Mouse (Mus musculus) thymus, adult 2 months (tissue): ENCODE measurements around the gene Phldb3. TPM values are rescaled to one million over a fixed set of nuclear protein-coding genes. Genes with fewer than 3 reads are reported as not detected.
A peak's percentile ranks its signal among the peaks of the same experiment; 100 is the strongest.

Experiments
- DNase-seq: peaks from one replicate; pipeline ENCODE4 v3.0.0; 2021
- H3K27ac ChIP-seq: fragments of 200-500 bp; 2 replicates; pipeline ENCODE4 v1.5.1; 2012; ENCODE audit warnings: low read length, control low read depth; ENCODE audit not compliant: control insufficient read depth, insufficient read depth
- H3K27me3 ChIP-seq: fragments of 200-500 bp; 2 replicates; pipeline ENCODE4 v1.6.1; 2012; ENCODE audit warnings: mild to moderate bottlenecking, low read length, moderate library complexity, mixed read lengths; ENCODE audit not compliant: control insufficient read depth, insufficient read depth
- H3K36me3 ChIP-seq: fragments of 200-500 bp; 2 replicates; pipeline ENCODE4 v1.6.1; 2012; ENCODE audit warnings: mild to moderate bottlenecking, low read length, moderate library complexity; ENCODE audit not compliant: control insufficient read depth, insufficient read depth
- H3K4me1 ChIP-seq: fragments of 200-500 bp; replicated peaks from 2 replicates; pipeline ENCODE4 v1.6.1; 2012; ENCODE audit warnings: low read length; ENCODE audit not compliant: control insufficient read depth, insufficient read depth
- H3K4me3 ChIP-seq: fragments of 200-500 bp; 2 replicates; pipeline ENCODE4 v1.5.1; 2012; ENCODE audit warnings: mild to moderate bottlenecking, low read length, control low read depth, moderate library complexity; ENCODE audit not compliant: control insufficient read depth, insufficient read depth
- CTCF ChIP-seq: fragments of 200-500 bp; IDR thresholded peaks from 2 replicates; pipeline ENCODE4 v1.5.1; 2012; ENCODE audit warnings: mild to moderate bottlenecking, control low read depth, low read length, moderate library complexity, borderline replicate concordance; ENCODE audit not compliant: control insufficient read depth, poor library complexity, insufficient read depth; ENCODE audit errors: extremely low read depth
- POLR2A ChIP-seq: fragments of 200-500 bp; IDR thresholded peaks from 2 replicates; pipeline ENCODE4 v1.6.1; 2012; ENCODE audit warnings: mild to moderate bottlenecking, low read length, control low read depth, moderate library complexity; ENCODE audit not compliant: control insufficient read depth, poor library complexity, insufficient read depth; ENCODE audit errors: extremely low read depth
- WGBS: fragments of 180-500 bp; shearing (Covaris S2); methylation state at CpG from one replicate; pipeline ENCODE4 v1.1.7; 2018; 5-methylcytosine and 5-hydroxymethylcytosine counted together
- polyA plus RNA-seq: library from polyadenylated mRNA; depleted of rRNA; stranded (reverse); fragments of >200 nt; gene quantifications from 2 replicates; pipeline ENCODE4 v1.2.3, GENCODE M21; 2012

Gene Phldb3
- polyA plus RNA-seq, 1 experiment = 10.7 TPM

GRCm38 (mm10) chr7:24585995-24586394 is 24.6 kb upstream of the Phldb3 start:
- Histone ChIP-seq H3K36me3 (no peaks in the 10 kb centered on the region), H3K27me3 (no peaks in the 10 kb centered on the region), H3K4me1 (peaks cover 13% of the 10 kb centered on the region), H3K27ac (no peak overlapping the region), H3K4me3 (no peak overlapping the region)
- TF ChIP-seq CTCF (no peak), POLR2A (no peak)
- WGBS = 84% methylated on average over 16 of the region's 16 CpGs
- no peak for DNase-seq

- Histone ChIP-seq H3K36me3 (no peaks in the 10 kb centered on the region), H3K27ac (no peak overlapping the region), H3K4me3 (no peak overlapping the region), H3K27me3 (no peaks in the 10 kb centered on the region), H3K4me1 (peaks cover 13% of the 10 kb centered on the region)
- TF ChIP-seq POLR2A (no peak), CTCF (no peak)
- DNase-seq = no peak
- 35% methylated on average over 8 of the region's 8 CpGs for WGBS
Observed at GRCm38 (mm10) chr7:24586828-24587227, 23.7 kb upstream of the Phldb3 start.

DNA sequence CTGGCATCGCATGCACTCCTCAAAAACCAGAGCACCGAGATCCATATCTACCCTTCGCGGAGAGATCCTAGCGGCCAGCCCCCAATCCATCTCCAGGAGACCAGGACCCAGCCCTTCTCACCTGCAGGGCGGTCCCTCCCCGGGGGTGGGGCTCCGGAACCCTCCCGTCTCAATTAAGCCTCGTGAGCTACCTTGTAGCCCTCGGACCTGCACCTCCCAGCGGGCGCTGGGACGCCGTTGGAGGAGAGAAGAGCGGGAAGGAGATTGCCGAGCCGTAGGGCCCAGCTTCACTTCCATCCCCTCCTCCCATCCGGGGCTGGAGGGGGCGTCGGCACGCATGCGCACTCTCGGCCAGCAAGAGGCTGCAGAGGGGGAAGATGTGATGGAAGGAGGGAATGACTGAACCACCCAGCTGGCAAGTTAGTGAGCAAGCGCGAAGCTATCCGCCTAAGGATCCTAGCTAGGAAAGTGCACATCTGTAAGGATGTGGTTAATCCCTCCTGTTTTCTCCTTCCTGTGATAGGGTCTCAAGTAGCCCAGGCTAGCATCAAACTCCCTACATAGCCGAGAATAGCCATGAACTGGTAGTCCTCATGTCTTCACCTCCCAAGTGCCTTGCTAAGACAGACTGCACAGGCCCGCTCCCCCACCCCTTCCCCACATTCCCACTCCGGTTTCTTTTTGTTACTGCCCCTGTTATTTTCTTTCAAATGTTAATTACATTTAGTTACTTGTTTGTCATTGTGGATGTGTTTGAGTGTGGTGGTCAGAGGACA is 23.0 kb upstream of the Phldb3 start, which contains the start of the genes Ethe1 and Zfp575:
Ethe1 (plus strand) TSS at position 214 of the 776 bp plus-strand sequence.
Zfp575 (minus strand) TSS at position 312 of the 776 bp plus-strand sequence.
- TF ChIP-seq POLR2A (no peak), CTCF (no peak)
- no peaks in the 10 kb centered on the region for H3K36me3 ChIP-seq
- H3K27me3 ChIP-seq = no peaks in the 10 kb centered on the region
- no peak within 1 kb of the TSS for H3K27ac ChIP-seq
- peaks cover 13% of the 10 kb centered on the region for H3K4me1 ChIP-seq
- peak; percentile 60 for DNase-seq
- peak within 1 kb of the TSS; percentile 29 for H3K4me3 ChIP-seq
- 19% methylated on average over 30 of the region's 30 CpGs for WGBS

DNA sequence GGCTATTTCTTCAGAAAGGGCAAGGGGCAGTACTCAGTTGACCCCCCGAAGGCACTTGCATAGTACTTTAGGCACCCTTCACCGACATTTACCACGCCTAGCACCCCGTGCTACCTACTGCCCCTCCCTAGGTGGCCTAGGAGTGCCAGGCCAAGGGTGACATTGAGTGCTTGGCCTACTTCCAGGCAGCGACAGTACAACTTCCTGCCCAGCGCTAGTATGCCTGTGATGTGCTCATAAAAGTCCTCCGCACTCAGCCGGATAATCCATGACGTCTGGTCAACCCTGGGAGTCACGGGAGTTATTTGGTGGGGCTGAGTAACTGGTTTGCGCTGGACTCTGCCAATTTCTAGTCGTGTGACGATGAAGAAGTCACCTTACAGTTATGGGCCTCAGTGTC is 22.2 kb upstream of the Phldb3 start:
- no peaks in the 10 kb centered on the region for H3K36me3 ChIP-seq
- H3K4me1 ChIP-seq = peaks cover 15% of the 10 kb centered on the region
- DNase-seq = no peak
- 44% methylated on average over 13 of the region's 13 CpGs for WGBS
- H3K27me3 ChIP-seq = no peaks in the 10 kb centered on the region
- no peak overlapping the region for H3K27ac ChIP-seq
- no peak for TF ChIP-seq CTCF
- no peak overlapping the region for H3K4me3 ChIP-seq

- 88% methylated on average over 5 of the region's 5 CpGs for WGBS
- DNase-seq = no peak
Observed at GRCm38 (mm10) chr7:24591735-24592134, 18.8 kb upstream of the Phldb3 start.

DNA sequence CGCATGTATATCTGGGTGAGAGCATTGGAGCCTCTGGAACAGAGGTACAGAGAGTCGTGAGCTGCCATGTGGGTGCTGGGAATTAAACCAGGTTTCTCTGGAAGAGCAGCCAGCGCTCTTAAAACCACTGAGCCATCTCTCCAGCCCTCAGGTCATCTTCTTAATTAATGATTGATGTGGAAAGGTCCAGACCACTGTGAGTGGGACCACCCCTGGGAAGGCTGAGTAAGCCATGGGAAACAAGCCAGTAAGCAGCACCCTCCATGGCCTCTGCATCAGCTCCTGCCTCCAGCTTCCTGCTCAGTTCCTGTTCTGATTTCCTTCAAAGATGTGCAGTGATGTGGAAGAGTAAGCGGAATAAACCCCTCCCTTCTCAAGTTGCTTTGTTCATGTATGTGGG is 18.4 kb upstream of the Phldb3 start:
- Histone ChIP-seq H3K27ac (no peak overlapping the region), H3K36me3 (no peaks in the 10 kb centered on the region), H3K4me3 (no peak overlapping the region), H3K27me3 (no peaks in the 10 kb centered on the region), H3K4me1 (peaks cover 26% of the 10 kb centered on the region)
- no peak for TF ChIP-seq POLR2A
- TF ChIP-seq CTCF = no peak
- DNase-seq = no peak
- 76% methylated on average over 4 of the region's 4 CpGs for WGBS

More at GRCm38 (mm10) chr7:24591735-24592134, 18.8 kb upstream of the Phldb3 start:
- H3K36me3 ChIP-seq = no peaks in the 10 kb centered on the region
- TF ChIP-seq POLR2A (no peak), CTCF (no peak)
- peaks cover 28% of the 10 kb centered on the region for H3K4me1 ChIP-seq
- no peak overlapping the region for H3K27ac ChIP-seq
- no peak overlapping the region for H3K4me3 ChIP-seq
- no peaks in the 10 kb centered on the region for H3K27me3 ChIP-seq
